Mouse (Mus musculus): Measurements from ENCODE around the gene Arl6ip5. TPM values are rescaled to one million over a fixed set of nuclear protein-coding genes. Genes with fewer than 3 reads are reported as not detected.
A peak's percentile ranks its signal among the peaks of the same experiment; 100 is the strongest.

Gene Arl6ip5
- total and polyA plus RNA-seq, 2 experiments = 25.3 to 27.8 TPM

DNA sequence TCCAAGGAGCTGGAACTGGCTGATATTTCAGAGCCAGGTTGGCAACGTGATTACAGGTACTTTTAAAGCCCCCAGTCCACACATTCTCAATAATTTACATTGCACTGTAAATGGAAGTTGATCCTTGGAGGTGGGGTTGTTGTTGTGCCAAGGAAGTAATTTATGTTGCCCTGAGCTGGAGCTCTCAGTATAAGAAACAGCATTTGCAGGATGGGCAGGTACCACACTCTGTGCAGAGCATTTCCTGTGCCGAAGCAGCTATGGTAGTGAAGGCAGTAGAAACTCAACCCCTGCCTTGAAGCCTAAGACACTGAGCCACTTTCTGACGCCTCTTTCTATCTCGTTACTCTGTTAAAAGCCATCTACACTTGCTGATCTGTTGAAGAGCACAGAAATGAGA is 65.3 kb downstream of the Arl6ip5 start:
- H3K36me3 ChIP-seq (ENCODE audit: control insufficient read depth, insufficient read depth, low read length) = no peaks in the 10 kb centered on the region
- H3K9ac ChIP-seq (ENCODE audit: low read depth, low read length) = peak overlapping the region; percentile 18
- H3K27ac ChIP-seq (replicated peaks; ENCODE audit: insufficient read depth, low read depth, low read length) = peak overlapping the region; percentile 68
- H3K79me2 ChIP-seq (ENCODE audit: control insufficient read depth, insufficient read depth, low read length) = no peaks in the 10 kb centered on the region
- TF ChIP-seq CTCF (IDR thresholded peaks at IDR 0.05; ENCODE audit: low read depth, low read length) = no peak
- no peak for TF ChIP-seq POLR2A (IDR thresholded peaks at IDR 0.05; ENCODE audit: extremely low read depth, insufficient read depth, low read length)
- no peak for DNase-seq (ENCODE audit: extremely low read depth, low read depth, low spot score)
- H3K4me1 ChIP-seq (ENCODE audit: control insufficient read depth, insufficient read depth, low read length) = peaks cover 25% of the 10 kb centered on the region
- 65% methylated on average over 4 of the region's 4 CpGs for WGBS
- H3K27me3 ChIP-seq (ENCODE audit: control insufficient read depth, insufficient read depth, low read length) = no peaks in the 10 kb centered on the region
- no peak overlapping the region for H3K4me3 ChIP-seq (ENCODE audit: insufficient read depth, low read depth, low read length)

DNA sequence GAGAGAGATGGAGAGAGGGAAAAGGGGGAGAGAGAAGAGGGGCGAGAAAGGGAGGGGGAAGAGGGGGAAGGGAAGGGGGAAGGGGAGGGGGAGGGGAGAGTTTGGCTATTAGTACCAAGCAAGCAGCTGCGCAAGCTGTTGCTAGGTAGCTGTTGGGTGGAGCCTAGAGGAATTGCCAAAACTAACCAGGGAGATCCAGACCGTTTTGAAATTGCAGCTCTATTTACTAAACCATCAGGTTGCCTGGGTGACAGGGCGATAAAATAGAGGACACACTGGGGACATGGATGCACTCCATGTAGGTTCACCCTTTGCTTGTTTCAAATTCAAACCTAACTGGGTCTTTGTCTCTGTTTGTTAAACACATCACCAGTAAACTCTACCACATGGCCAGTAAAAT is 65.9 kb downstream of the Arl6ip5 start:
- Histone ChIP-seq H3K79me2 (ENCODE audit: control insufficient read depth, insufficient read depth, low read length) (no peaks in the 10 kb centered on the region), H3K36me3 (ENCODE audit: control insufficient read depth, insufficient read depth, low read length) (no peaks in the 10 kb centered on the region), H3K27me3 (ENCODE audit: control insufficient read depth, insufficient read depth, low read length) (no peaks in the 10 kb centered on the region), H3K9ac (ENCODE audit: low read depth, low read length) (peak overlapping the region; percentile 32), H3K27ac (replicated peaks; ENCODE audit: insufficient read depth, low read depth, low read length) (peak overlapping the region; percentile 96), H3K4me1 (ENCODE audit: control insufficient read depth, insufficient read depth, low read length) (peaks cover 21% of the 10 kb centered on the region), H3K4me3 (ENCODE audit: insufficient read depth, low read depth, low read length) (no peak overlapping the region; the same call in 1 of the 2 replicates)
- TF ChIP-seq CTCF (IDR thresholded peaks at IDR 0.05; ENCODE audit: low read depth, low read length) (no peak), POLR2A (IDR thresholded peaks at IDR 0.05; ENCODE audit: extremely low read depth, insufficient read depth, low read length) (no peak)
- WGBS = 22% methylated on average over 4 of the region's 4 CpGs
- DNase-seq (ENCODE audit: extremely low read depth, low read depth, low spot score) = peak; percentile 98

DNA sequence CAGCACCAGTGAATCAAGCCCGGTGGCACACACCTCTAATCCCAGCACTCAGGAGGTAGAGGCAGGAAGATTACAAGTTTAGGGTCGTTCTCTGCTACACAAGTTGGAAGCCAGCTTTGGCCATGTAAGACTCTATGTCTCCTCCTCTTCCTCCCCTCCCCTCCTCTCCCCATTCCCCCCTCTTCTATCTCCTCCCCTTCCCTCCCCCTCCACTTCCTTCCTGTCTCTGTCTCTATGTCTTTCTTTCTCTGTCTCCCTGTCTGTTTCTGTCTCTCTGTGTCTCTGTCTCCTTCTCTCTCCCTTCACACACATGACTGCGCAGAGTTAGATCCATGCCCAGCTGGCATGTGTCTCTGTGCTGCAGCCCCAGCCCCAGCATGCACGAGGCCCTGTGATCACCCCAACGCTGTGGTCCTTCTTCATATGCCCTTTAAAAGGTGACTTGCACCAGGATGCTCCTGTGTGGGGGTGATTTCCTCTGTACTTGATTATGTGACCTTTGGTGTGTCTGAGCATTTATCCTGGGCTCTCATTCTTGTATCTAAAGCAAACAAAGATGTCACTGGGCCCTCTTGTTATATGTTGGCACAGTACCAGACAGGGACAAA is 66.5 kb downstream of the Arl6ip5 start:
- Histone ChIP-seq H3K36me3 (ENCODE audit: control insufficient read depth, insufficient read depth, low read length) (no peaks in the 10 kb centered on the region), H3K79me2 (ENCODE audit: control insufficient read depth, insufficient read depth, low read length) (no peaks in the 10 kb centered on the region), H3K27ac (replicated peaks; ENCODE audit: insufficient read depth, low read depth, low read length) (peak overlapping the region; percentile 96), H3K4me3 (ENCODE audit: insufficient read depth, low read depth, low read length) (no peak overlapping the region), H3K27me3 (ENCODE audit: control insufficient read depth, insufficient read depth, low read length) (no peaks in the 10 kb centered on the region), H3K9ac (ENCODE audit: low read depth, low read length) (peak overlapping the region; percentile 43), H3K4me1 (ENCODE audit: control insufficient read depth, insufficient read depth, low read length) (peaks cover 21% of the 10 kb centered on the region)
- WGBS = 25% methylated on average over 5 of the region's 5 CpGs
- DNase-seq (ENCODE audit: extremely low read depth, low read depth, low spot score) = peak; percentile 66
- TF ChIP-seq POLR2A (IDR thresholded peaks at IDR 0.05; ENCODE audit: extremely low read depth, insufficient read depth, low read length) = no peak
- TF ChIP-seq CTCF (IDR thresholded peaks at IDR 0.05; ENCODE audit: low read depth, low read length) = no peak

DNA sequence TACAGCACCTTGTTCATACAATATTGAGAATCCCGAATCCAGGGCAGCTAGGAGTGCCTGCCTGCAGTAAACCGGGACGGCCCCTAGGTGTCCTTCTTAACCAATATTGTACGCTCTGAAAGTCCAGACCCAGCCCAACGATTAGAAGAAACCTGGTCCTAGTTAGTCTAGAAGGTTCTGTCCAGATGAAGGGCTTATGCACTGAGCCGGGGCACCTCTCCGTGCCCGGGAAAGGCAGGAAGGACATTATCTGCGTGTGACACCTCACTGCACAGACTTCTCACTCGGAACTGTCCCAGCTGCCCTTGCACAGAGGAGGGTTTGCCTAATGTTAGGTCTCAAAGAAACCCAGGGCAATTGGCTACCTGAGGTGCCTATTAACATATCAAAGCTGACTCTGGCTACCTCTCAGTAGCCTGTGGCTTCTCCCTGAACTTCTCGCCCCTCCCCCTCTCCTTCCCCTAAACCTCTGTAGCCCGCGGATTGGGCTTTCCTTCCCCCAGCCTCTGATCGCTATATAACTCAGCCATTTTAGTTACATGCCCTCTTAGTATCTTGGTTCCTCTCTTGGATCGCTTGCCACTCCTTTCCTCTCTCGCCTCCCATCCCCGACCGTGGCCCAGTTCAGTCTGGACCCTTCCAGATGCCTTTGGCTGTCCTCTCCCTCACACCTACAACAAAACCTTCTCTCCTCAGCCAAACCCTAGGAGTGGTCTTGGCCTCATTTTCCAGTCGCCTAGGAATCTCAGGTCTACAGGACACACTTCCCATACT is 67.7 kb downstream of the Arl6ip5 start:
- peaks cover 22% of the 10 kb centered on the region for H3K4me1 ChIP-seq (ENCODE audit: control insufficient read depth, insufficient read depth, low read length)
- no peaks in the 10 kb centered on the region for H3K79me2 ChIP-seq (ENCODE audit: control insufficient read depth, insufficient read depth, low read length)
- H3K4me3 ChIP-seq (ENCODE audit: insufficient read depth, low read depth, low read length) = peak overlapping the region; percentile 27
- H3K27ac ChIP-seq (replicated peaks; ENCODE audit: insufficient read depth, low read depth, low read length) = peak overlapping the region; percentile 91
- no peaks in the 10 kb centered on the region for H3K36me3 ChIP-seq (ENCODE audit: control insufficient read depth, insufficient read depth, low read length)
- no peaks in the 10 kb centered on the region for H3K27me3 ChIP-seq (ENCODE audit: control insufficient read depth, insufficient read depth, low read length)
- TF ChIP-seq CTCF (IDR thresholded peaks at IDR 0.05; ENCODE audit: low read depth, low read length) = peak; percentile 84
- peak; percentile 52; the same call in 1 of the 2 replicates for TF ChIP-seq POLR2A (IDR thresholded peaks at IDR 0.05; ENCODE audit: extremely low read depth, insufficient read depth, low read length)
- WGBS = under 1% methylated on average over 19 of the region's 19 CpGs
- peak; percentile 86 for DNase-seq (ENCODE audit: extremely low read depth, low read depth, low spot score)
- peak overlapping the region; percentile 68 for H3K9ac ChIP-seq (ENCODE audit: low read depth, low read length)

DNA sequence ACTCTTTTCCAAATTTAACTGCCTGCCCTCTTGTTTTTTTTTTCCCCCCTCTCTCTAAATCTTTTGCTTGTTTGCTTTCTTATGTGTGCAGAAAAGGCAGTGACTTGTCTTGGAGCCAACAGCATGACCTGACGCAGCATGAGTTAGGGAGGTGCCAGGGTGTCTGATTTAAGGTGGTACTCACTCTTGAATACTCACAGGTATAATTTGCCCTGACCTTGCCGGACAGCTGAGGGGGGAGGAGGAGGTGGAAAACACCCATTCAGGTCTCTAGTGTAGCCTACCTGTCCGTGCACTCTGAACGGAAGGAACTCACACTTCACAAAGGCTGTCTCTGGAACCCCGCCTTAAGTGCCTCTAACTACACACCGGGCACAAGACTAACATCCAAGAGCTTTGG is 68.4 kb downstream of the Arl6ip5 start:
- Histone ChIP-seq H3K9ac (ENCODE audit: low read depth, low read length) (peak overlapping the region; percentile 58), H3K27ac (replicated peaks; ENCODE audit: insufficient read depth, low read depth, low read length) (peak overlapping the region; percentile 93), H3K4me3 (ENCODE audit: insufficient read depth, low read depth, low read length) (no peak overlapping the region), H3K79me2 (ENCODE audit: control insufficient read depth, insufficient read depth, low read length) (no peaks in the 10 kb centered on the region), H3K27me3 (ENCODE audit: control insufficient read depth, insufficient read depth, low read length) (no peaks in the 10 kb centered on the region), H3K4me1 (ENCODE audit: control insufficient read depth, insufficient read depth, low read length) (peaks cover 26% of the 10 kb centered on the region), H3K36me3 (ENCODE audit: control insufficient read depth, insufficient read depth, low read length) (no peaks in the 10 kb centered on the region)
- TF ChIP-seq POLR2A (IDR thresholded peaks at IDR 0.05; ENCODE audit: extremely low read depth, insufficient read depth, low read length) (no peak), CTCF (IDR thresholded peaks at IDR 0.05; ENCODE audit: low read depth, low read length) (no peak)
- 30% methylated on average over 6 of the region's 6 CpGs for WGBS
- peak; percentile 90 for DNase-seq (ENCODE audit: extremely low read depth, low read depth, low spot score)

Other genes starting within 250 kb of the Arl6ip5 start
- gene Fam19a4, start 150.3 kb upstream of the Arl6ip5 start, total RNA-seq (2014; rRNA removed) = not detected in 2 replicates
- not detected in 2 replicates for gene Fam19a4, start 150.3 kb upstream of the Arl6ip5 start, polyA plus RNA-seq (2012; rRNA removed)
- gene Eogt, start 61.5 kb upstream of the Arl6ip5 start, total RNA-seq (2014; rRNA removed) = 3.3 and 3.9 TPM in 2 replicates
- 1.1 and 2.0 TPM in 2 replicates for gene Eogt, start 61.5 kb upstream of the Arl6ip5 start, polyA plus RNA-seq (2012; rRNA removed)
- 17.6 and 18.0 TPM in 2 replicates for gene Tmf1, start 31.6 kb upstream of the Arl6ip5 start, total RNA-seq (2014; rRNA removed)
- 1.6 and 1.8 TPM in 2 replicates for gene Tmf1, start 31.6 kb upstream of the Arl6ip5 start, polyA plus RNA-seq (2012; rRNA removed)
- gene Uba3, start 5.0 kb upstream of the Arl6ip5 start, total RNA-seq (2014; rRNA removed) = 33.6 and 38.0 TPM in 2 replicates
- gene Uba3, start 5.0 kb upstream of the Arl6ip5 start, polyA plus RNA-seq (2012; rRNA removed) = 6.6 and 7.3 TPM in 2 replicates
- gene Lmod3, start 42.1 kb downstream of the Arl6ip5 start, total RNA-seq (2014; rRNA removed) = 0.27 and 0.28 TPM in 2 replicates
- 0.04 and 0.07 TPM in 2 replicates for gene Lmod3, start 42.1 kb downstream of the Arl6ip5 start, polyA plus RNA-seq (2012; rRNA removed)